Mouse (Mus musculus) adrenal gland, postnatal 4 days (tissue): ENCODE results near the gene Plg. TPM values are rescaled to one million over a fixed set of nuclear protein-coding genes. Genes with fewer than 3 reads are reported as not detected.

Source experiments
- DNase-seq, 2 experiments: peaks; one replicate each; pipeline ENCODE4 v3.0.0; 2021 to 2022; ENCODE audit warnings: low spot score in 2 of 2, mixed read lengths in 2 of 2
- total RNA-seq, 2 experiments: library from RNA; stranded (reverse); gene quantifications; 2 replicates each; pipeline ENCODE4 v1.2.3; 2021

Plg gene
- total RNA-seq, 2 experiments from 2014 or later: 4.5 to 184 TPM

DNA sequence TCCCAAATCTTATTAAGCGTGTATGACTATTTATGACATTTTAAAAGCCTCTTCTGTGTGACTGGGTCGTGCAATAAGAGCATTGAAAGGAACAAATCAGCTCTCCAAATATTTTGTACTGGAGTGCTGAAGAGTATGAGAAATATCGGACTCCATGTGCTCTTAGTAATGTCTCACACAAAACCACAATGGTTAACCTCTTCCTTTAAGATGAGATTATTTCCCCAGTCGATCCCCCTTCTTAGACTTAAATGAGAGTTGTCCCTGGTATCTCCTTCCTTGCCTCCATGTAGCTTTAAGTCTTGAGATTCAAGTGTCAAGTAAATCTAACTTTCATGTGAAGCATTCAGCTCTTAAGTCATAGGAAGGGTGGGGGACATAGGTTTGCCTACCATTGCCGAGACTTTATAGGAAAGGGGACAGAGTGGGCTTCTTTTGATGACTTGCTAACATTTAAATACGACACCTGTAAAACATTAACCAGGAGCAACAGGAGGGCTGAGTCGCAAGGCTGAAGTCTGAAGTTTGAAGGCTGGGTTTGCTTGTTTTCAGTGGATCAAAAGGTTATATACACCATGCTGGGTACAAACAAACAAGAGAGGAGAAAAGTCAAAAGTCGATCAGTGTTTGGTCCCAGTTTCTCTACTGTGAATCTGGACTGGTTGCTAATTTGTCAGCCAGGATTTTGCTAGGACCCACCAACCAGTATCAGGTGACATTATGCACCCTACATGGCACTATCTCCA lies 6.8 kb downstream of the Plg start:
- DNase-seq: no peak

DNA sequence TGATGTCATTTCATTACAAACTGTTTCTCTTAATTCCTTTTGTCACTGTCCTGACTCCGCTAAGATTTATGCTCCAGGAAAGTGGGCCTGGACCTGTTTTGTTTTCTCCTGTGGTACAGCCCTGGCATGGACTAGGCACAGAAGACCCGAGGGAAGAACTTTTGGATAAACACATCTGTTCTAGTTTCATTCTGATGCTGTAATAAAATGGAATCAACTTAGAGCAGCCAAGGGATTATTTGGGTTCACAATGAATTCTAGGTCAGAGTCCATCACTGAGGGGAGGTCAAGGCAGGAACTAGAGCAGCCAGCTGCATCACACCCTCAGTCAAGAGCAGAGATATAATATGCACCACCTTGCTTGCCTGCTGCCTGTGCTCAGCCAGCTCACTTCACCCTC lies 9.4 kb downstream of the Plg start:
- DNase-seq: no peak

DNA sequence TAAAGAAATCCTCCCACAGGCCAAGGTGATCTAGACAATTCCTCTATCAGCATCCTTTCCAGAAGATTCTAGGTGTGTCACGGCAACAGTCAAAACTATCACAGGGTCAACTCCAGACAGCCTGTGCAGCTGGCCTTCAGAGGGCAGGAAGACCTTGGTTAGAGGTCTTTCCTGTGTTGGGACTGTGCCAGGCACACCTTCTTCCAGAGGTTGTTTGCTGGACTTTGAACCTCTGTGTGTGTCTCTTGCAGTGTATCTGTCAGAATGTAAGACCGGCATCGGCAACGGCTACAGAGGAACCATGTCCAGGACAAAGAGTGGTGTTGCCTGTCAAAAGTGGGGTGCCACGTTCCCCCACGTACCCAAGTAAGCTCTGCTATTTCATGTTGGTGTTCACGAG lies 9.8 kb downstream of the Plg start:
- DNase-seq: no peak

DNA sequence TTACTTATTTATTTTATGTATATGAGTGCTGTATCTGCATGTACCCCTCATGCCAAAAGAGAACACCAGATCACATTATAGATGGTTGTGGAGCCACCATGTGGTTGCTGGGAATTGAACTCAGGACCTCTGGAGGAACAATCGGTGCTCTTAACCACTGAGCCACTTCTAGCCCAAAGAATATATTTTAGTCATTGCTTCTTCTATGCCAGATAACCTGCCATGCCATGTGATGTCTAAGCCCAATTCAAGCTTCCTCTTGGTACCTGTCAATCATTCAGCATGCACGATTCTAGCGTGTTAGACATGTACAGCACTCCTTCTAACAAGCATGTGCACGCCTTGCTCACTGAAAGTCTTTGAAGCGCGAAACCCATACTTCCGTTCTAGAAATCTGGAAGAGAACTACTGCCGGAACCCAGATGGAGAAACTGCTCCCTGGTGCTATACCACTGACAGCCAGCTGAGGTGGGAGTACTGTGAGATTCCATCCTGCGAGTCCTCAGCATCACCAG lies 17.8 kb downstream of the Plg start:
- no peak for DNase-seq

DNA sequence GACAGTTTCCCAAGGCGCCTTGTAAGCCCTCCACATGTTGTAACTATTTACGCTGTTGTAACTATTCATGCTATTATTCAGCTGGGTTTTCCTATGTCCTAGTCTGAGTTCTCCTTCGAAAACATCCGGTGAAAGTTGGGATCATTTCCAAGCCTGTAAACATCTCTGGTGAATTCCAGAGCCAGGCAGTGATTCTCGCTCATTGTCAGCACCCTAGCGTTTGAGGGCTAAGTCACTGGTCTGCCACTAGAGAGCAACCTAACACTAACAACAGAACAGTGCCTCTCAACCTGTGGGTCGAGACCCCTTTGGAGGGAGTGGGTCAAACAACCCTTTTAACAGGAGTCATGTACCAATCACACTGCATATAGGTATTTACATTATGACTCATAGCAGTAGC lies 25.0 kb downstream of the Plg start:
- DNase-seq: no peak

DNA sequence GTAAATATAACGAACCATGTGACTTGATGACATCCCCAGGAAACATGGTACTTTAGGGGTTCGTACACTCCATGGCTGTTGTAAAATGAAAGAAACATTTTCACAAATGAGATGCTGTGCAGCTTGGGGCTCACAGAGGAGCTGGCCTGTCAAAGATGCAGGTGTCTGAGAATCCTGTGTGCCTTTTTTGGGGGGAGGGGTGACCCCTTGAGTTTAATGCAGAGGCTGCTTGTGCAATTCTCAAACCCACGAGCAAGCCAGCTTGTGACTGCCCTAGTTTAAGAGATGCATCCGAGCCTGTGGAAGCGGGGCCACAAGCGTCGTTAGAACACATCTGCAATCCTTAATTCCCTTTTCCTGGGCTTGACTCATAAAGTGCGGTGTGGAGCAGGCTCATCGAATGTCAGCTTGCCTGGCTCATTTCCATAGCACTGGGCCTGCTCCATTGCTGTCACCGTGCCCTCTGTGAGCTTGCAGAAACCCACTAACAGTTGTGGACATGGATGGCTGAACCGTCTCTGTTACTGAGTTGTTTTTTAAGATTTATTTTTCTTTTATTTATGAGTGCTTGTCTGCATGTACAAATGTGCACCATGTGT lies 31.0 kb downstream of the Plg start:
- DNase-seq: no peak

DNA sequence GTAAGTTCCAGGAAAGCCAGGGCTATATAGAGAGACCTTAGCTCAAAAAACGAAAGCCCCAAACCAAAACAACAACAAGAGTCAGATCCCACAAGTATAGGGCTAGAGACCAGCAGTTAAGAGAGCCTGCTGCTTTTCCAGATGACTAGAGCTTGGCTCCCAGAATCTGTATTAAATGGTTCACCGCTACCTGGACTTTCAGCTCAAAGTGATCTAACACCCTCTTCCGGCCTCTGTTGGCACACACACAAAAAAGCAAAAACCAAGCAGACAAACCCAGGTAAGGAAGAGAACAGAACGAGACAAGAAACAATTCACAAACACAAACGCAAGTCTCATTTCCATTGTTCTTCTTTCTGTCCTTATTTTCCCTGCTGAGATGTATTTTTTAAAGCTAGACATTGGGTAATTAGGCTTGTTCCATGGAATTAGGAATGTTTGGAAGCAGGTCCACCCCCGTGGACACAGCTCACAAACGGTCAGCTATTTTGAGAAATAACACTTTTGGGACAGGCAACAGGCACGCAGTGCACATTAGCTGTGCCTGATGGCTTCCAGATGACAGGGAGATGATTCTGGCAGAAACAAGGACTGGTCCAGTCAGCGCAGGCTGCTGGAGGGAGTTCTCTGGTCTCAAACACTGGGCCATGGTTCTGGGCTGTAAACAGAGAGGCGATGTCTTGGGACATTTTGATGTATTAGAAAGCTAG lies 33.9 kb downstream of the Plg start:
- no peak for DNase-seq

DNA sequence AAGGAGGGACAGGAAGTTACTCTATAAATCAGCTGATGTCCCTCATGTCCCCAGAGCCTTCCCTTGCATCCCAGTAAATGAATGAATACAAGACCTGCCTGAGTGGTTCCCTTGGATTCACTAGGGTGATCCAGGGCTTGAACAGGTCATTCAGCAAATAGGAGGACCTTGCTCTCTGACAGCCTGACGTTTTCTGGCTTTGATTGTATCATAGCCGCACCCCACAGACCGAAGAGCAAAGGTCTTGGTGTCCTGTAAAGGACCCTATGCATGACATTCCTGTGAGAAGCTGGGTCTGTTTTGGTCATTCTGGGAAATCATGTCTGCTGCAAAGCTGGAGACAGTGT lies 34.5 kb downstream of the Plg start:
- no peak for DNase-seq

DNA sequence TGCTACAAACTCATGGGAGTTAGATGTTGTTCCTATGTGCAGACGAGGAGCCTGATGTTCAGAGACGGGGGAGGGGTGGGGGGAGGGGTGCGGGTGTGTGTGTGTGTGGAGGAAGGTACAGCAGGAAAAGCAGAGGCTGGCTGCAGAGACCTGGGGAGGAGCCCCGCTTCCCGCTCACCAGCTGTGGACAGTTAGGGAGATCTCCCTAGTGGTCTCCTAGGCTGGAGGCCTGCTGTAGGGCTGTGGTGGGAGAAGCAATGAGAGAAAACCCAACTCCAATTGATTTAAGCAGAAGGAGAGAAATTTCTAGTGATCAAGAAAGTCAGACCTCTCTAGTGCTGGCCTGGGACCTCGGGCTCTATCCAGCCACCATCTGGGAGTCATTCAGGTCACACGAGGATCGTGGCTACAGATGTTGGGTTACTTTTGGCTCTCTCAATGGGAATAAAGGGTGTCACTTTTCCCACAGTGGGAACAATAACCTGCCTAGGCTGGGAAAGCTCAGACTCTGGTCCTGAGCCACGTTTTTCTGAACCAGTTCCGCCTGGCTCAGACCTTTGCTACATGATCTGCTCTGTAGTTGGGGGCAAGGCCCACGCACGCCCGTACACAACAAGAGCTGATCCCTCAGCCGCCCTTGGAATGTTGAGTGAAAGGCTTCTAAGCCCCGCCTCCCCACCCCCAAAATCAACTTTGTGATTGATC lies 36.8 kb downstream of the Plg start:
- no peak for DNase-seq

DNA sequence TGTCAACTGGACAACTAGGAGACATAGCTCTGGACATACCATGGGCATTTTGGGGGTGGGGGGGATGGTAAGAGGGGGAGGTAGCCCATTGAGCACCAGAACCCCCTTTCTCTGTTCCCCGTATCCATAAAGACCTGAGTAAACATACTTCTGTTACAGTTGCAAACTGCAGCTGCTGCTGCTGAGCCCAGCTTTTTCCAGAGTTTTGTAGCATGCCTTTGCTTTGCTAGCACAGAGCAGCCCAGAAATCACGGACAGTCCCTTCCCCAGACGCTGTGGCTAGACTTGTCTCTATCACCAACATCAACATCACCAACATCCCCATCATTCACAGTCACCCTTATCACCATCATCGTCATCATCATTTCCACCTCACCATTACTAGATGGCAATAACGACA lies 37.3 kb downstream of the Plg start:
- no peak for DNase-seq

DNA sequence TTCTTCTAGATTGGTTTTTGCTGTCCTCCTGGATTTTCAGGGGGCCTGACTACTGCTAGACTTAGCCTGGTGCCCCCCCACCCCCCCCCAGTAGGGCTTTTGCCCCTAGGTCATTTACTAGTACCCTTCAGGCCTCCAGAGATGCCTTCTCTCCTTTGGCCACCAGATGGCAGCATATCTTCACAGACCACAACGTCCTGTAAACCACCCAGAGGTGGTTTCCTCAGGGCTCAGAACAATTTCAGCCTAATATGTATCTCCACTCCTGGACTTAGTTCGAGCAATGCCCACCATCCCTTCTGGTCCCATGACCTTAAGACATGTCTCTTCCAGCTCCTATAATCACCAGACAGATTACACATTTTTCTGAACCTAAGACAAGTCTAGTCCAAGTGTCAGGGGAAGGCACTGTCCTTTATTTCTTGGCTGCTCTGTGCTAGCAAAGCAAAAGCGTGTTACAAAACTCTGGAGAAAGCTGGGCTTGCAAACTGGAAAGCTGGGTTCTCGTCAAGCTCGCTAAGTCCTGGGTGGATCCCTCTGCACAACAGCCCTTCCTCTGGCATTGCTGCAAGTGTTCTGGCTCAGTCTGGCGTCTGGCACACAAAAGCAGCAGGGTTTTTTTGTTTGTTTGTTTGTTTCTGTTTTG lies 38.0 kb downstream of the Plg start:
- peak; percentile 43 to 53 for DNase-seq

DNA sequence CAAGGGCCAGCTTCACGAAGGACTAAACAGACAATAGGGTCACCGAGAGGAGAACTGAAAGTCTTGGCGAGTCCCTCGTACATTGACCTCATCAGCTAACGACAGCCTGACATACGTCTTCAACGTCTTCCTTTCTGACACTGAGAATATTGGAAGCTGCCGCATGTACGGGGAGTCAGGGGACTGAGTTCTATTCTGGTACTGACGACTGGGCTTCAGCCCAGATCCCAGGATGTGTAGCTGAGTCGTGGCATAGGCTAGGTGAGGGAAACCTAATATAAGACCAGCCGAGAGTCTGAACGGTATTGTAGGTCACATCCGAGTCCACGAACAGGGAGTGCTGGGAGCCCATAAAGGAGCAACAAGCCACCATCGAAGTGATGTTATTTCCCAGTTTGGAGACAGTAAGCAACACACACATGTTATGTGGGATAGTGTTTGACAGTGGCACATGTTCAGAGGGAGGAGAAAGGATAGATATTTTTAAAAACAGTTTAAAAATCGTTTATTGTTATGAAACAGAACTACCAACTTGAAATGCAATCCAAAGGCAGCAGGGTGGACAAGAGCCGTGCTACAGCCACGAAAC lies 41.2 kb downstream of the Plg start:
- no peak for DNase-seq

DNA sequence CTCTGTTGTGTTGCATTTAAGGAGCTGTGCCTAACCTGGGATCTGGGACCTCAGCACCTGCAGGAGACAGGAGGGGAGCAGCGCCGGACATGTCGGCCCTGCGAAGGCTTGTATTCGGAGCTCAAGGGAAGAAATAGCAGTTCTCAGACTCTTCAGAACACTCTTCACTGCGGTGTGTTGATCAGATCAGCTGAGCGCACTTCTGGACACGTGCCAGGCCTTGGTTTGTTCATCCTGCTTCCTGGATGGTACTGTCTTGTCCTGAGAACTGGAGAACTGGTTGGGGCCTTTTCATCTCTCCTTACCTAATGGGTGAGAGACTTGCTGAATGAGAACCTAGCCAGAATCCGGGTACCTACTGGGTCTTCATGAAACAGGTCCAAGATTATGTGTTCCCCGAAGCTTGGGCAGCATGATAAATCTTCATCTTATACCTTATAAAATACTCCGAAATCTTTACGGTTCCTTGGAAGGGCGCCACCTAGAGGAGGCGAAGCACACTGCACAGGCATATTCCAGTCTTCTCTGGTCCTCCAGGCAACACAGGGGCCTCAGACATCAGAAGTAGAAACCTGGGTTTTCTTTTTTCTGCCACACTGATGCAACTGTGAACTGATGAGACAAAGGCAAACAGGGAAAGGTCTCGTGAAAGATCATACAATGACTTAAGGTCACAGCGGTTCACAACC lies 42.6 kb downstream of the Plg start:
- no peak for DNase-seq

DNA sequence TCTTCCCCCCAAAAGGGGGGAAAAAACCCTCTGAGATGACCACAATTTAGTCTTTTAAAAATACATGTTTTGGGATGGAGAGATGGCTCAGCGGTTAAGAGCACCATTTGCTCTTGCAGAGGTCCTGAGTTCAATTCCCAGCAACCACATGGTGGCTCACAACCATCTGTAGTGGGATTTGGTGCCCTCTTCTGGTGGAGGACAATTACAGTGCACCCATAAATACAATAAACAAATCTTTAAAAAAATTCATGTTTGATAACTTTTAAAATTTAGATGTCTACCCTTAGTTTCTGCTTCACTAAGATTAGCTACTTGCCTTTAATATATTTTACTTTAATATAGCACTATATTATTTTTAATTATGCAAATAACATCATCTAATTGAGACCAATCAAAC lies 43.7 kb downstream of the Plg start:
- no peak for DNase-seq

DNA sequence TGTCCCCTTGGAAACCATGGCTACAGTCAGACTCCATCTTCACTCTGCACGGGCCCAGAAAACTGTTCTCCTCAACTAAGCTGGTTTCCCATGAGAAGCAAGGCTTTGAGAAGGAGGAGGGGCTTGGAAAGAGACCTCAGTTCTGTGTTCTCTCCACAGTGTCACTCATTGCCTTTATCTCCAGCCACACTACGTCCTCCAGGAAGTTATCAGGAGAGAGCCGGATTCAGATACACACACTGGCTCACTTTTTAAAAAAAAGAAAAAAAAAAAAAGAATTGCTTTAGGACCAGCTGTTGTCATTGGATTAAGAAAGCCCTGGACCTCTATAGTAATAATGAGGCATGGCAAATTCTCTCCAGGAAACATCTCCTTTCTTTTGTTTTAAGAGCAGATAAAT lies 48.7 kb downstream of the Plg start:
- DNase-seq: no peak

DNA sequence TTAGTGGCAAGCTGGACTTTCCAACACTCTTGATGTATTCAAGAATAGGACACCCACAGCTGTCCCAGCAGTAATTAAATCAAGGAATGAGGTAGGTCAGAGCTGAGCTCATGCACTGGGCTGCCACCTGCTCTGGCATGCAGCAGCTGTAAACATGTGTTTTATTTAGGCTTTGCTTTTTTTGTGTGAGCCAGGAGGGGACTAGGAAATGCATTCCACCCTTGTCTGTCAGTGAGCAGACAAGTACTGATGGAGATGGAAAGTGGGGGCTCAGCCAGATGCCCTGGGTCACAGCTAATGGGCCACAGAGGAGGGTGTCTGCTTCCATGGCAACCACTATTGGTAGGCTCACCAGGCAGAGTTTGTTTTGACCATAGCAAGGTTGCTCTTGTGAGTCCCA lies 50.0 kb downstream of the Plg start:
- no peak for DNase-seq

DNA sequence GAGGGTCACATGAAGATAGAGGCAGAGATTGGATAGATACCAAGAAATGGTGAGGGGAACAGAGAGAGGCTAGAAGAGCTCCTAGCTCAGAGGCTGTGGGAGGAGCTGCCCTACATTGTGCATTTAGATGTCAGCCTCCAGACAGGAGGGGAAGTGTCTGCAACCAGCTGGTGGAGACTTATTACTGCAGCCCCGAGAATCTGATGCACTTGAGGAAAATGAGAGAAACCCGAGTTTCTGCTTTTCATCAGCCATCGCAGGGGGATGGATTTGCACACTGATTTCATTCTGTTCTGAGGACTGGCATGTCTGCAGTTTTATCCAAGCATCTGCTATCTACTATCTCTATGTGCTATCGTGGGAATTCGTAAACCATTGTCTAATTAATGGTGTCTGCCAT lies 53.3 kb downstream of the Plg start:
- no peak for DNase-seq

DNA sequence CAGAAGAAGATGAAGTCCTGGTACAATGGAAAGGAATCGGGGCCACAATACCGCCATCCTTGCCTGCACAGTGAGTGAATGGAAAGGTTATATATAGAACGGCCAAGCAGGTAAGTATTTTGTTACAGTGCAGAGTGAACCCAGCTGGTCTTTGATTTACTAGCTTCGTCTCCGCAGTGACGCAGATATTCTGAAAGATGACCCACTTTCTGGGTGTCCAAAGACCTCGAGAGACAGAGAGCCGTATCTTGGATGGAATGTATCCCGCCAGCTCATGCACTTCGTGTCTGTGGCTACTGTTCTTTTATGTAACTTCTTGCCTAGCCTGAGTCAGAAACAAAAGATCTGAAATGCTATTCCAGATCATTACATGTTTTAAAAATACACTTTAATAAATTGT lies 59.4 kb downstream of the Plg start:
- no peak for DNase-seq

DNA sequence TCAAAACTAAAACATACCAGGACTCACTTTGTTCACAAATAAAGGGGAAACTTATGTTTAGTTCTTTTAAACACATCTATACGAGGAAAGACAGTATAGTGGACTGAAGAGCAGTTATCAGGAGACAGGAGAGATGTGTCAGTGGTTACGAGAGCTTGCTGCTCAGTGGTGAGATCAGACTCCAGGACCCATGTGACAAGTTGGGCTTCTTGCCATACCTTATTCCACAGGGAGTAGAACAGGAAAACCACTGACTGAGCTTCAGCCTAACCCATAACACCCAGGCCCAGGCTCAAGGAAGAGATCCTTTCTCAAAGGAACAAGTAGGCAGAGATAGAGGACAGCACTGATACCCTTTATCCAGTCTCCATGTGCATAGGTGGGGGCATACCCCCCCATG lies 66.2 kb downstream of the Plg start:
- no peak for DNase-seq

DNA sequence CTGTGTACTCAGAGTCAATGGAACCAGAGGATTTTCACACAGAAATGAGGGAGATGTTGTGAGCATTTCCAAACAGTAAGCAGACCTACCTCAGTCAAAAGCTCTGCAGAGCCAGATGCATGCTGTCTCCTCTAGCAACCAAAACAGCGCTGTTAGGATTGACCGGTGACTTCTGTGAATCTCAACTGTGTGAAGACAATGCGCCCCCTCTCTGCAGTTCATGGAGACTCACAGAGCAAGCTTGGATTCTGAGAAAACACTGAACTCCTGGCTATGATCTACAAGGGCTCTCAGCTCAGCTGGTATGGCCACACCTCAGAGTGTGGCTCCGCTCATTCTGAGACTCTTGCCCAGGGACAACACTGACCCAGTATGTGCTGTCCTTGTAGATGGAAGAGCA lies 72.8 kb downstream of the Plg start:
- no peak for DNase-seq
